In genomic region chr12:40498250-40498671, GRCm38 (mm10) we compare ENCODE assay signal across 12 mouse cellular contexts. TPM values are rescaled to one million over a fixed set of nuclear protein-coding genes. Genes with fewer than 3 reads are reported as not detected.
DNase-seq lines count a peak whose midpoint lies in the region; ATAC-seq lines count a peak whose summit lies in the region.
"Had no signal": no experiment of that assay in that cellular context is flagged by ENCODE, and none has a peak within 500 bp of the region (broad histone marks: within the 10 kb centered on the region; RNA-seq: fewer than 3 reads in every experiment).

No protein-coding gene starts in this region.

- H3K4me3 ChIP-seq in neural tube, embryonic 11.5 days (ENCODE audit: low read depth, low read length), result no peak overlapping the region
- H3K4me3 ChIP-seq in kidney, embryonic 14.5 days (ENCODE audit: low read length), result no peak overlapping the region
- H3K4me3 ChIP-seq: embryonic facial prominence, embryonic 12.5 days; liver, embryonic 13.5 days; midbrain, embryonic 12.5 days had no signal

- no peak overlapping the region for H3K4me2 ChIP-seq in neural tube, embryonic 11.5 days (ENCODE audit: low read depth)
- no peak overlapping the region for H3K4me2 ChIP-seq in kidney, embryonic 14.5 days (replicated peaks; ENCODE audit: low read depth, low read length)
- H3K4me2 ChIP-seq: embryonic facial prominence, embryonic 12.5 days; liver, embryonic 13.5 days; midbrain, embryonic 12.5 days had no signal

- no peaks in the 10 kb centered on the region for H3K27me3 ChIP-seq in neural tube, embryonic 11.5 days (ENCODE audit: control insufficient read depth, insufficient read depth, low read length)
- H3K27me3 ChIP-seq in kidney, embryonic 14.5 days (ENCODE audit: control insufficient read depth, insufficient read depth, low read length), result no peaks in the 10 kb centered on the region
- H3K27me3 ChIP-seq: embryonic facial prominence, embryonic 12.5 days; liver, embryonic 13.5 days; midbrain, embryonic 12.5 days had no signal

- no peak overlapping the region for H3K9ac ChIP-seq in neural tube, embryonic 11.5 days (ENCODE audit: low read length)
- no peak overlapping the region for H3K9ac ChIP-seq in kidney, embryonic 14.5 days (ENCODE audit: low read depth, low read length)
- H3K9ac ChIP-seq: embryonic facial prominence, embryonic 12.5 days; liver, embryonic 13.5 days; midbrain, embryonic 12.5 days had no signal

- no peaks in the 10 kb centered on the region for H3K4me1 ChIP-seq in neural tube, embryonic 11.5 days (ENCODE audit: control insufficient read depth, insufficient read depth, low read length)
- H3K4me1 ChIP-seq in kidney, embryonic 14.5 days (ENCODE audit: control insufficient read depth, insufficient read depth, low read length), result peaks cover 18% of the 10 kb centered on the region

- H3K9me3 ChIP-seq in neural tube, embryonic 11.5 days (ENCODE audit: control insufficient read depth, low read length), result no peaks in the 10 kb centered on the region
- H3K9me3 ChIP-seq in kidney, embryonic 14.5 days (ENCODE audit: control insufficient read depth, low read length), result no peaks in the 10 kb centered on the region
- H3K9me3 ChIP-seq: embryonic facial prominence, embryonic 12.5 days; G1E; liver, embryonic 13.5 days; midbrain, embryonic 12.5 days had no signal

- 73% methylated on average over 7 of the region's 7 CpGs for WGBS in neural tube, embryonic 11.5 days
- WGBS in kidney, embryonic 14.5 days, result 69% methylated on average over 7 of the region's 7 CpGs

- H3K27ac ChIP-seq in neural tube, embryonic 11.5 days (ENCODE audit: low read depth, low read length), result peak overlapping the region; percentile 14; the same call in 1 of the 2 replicates
- no peak overlapping the region for H3K27ac ChIP-seq in kidney, embryonic 14.5 days (ENCODE audit: low read depth, low read length)
- H3K27ac ChIP-seq: embryonic facial prominence, embryonic 12.5 days; liver, embryonic 13.5 days; midbrain, embryonic 12.5 days had no signal

- no peaks in the 10 kb centered on the region for H3K36me3 ChIP-seq in neural tube, embryonic 11.5 days (ENCODE audit: control insufficient read depth, insufficient read depth, low read length)
- H3K36me3 ChIP-seq in kidney, embryonic 14.5 days (ENCODE audit: control insufficient read depth, insufficient read depth, low read length), result no peaks in the 10 kb centered on the region
- H3K36me3 ChIP-seq: embryonic facial prominence, embryonic 12.5 days; G1E; liver, embryonic 13.5 days; midbrain, embryonic 12.5 days had no signal

- peak; percentile 64 for DNase-seq in heart, adult 11 months
- DNase-seq in heart, adult 18-20 months, result no peak
- DNase-seq in neural tube, embryonic 11.5 days (ENCODE audit: low spot score), result no peak
- DNase-seq in neural tube, embryonic 10.5 days (ENCODE audit: extremely low spot score, low spot score), result no peak
- DNase-seq in cerebellum, postnatal 14 days, result peak; percentile 40 to 74
- no peak for DNase-seq in urinary bladder, postnatal 10 days (ENCODE audit: low spot score)
- DNase-seq: liver, embryonic 13.5 days; lung, postnatal 14 days had no signal

- peak; percentile 27; the same call in 1 of the 2 replicates for ATAC-seq in neural tube, embryonic 11.5 days (ENCODE audit: insufficient read depth, low FRiP score, low TSS enrichment)
- no peak for ATAC-seq in kidney, embryonic 14.5 days (ENCODE audit: low FRiP score, low TSS enrichment)

RNA-seq across cellular contexts. Expression of gene Dock4, which starts 52.5 kb away (rescaled TPM):
- 10 to 100 TPM; 11.9 to 13.9 TPM for total RNA-seq in heart, adult 18-20 months (2021)
- polyA plus RNA-seq in neural tube, embryonic 11.5 days (2014; fragmentation: Nextera tagmentation; extraction: Ambion mirVana), result 16.4 and 19.6 TPM in 2 replicates
- 12.2 and 17.9 TPM in 2 replicates for polyA plus RNA-seq in kidney, embryonic 14.5 days (2014; fragmentation: Nextera tagmentation; extraction: Ambion mirVana)

RNA-seq across cellular contexts. Expression of gene Zfp277, which starts 52.6 kb away (rescaled TPM):
- 10 to 100 TPM; 11.6 to 13.1 TPM for total RNA-seq in heart, adult 18-20 months (2021)
- 40.3 and 40.7 TPM in 2 replicates for polyA plus RNA-seq in neural tube, embryonic 11.5 days (2014; fragmentation: Nextera tagmentation; extraction: Ambion mirVana)
- 48.4 and 51.9 TPM in 2 replicates for polyA plus RNA-seq in kidney, embryonic 14.5 days (2014; fragmentation: Nextera tagmentation; extraction: Ambion mirVana)

Comparison
In these comparisons a context has a peak if more than half of its experiments do, and no peak if none do; other contexts are left out.
1. DNase-seq: peak in heart, adult 11 months (single experiment) and cerebellum, postnatal 14 days (2 of 2); none in heart, adult 18-20 months (0 of 2), neural tube, embryonic 11.5 days (single experiment), neural tube, embryonic 10.5 days (single experiment) and urinary bladder, postnatal 10 days (single experiment).